Mouse (Mus musculus) lung, adult 2 months (tissue): Measurements from ENCODE around the gene Gpm6a. TPM values are rescaled to one million over a fixed set of nuclear protein-coding genes. Genes with fewer than 3 reads are reported as not detected.

Source experiments
- DNase-seq: peaks from one replicate; pipeline ENCODE4 v3.0.0; 2022
- H3K4me1 ChIP-seq: fragments of 200-500 bp; 2 replicates; pipeline ENCODE4 v1.6.1; 2011; ENCODE audit warnings: low read length; ENCODE audit not compliant: control insufficient read depth, insufficient read depth
- H3K4me3 ChIP-seq: fragments of 200-500 bp; replicated peaks from 2 replicates; pipeline ENCODE3; 2011; ENCODE audit warnings: low read depth, mild to moderate bottlenecking, control low read depth, low read length; ENCODE audit errors: extremely low read depth
- CTCF ChIP-seq: fragments of 200-500 bp; IDR thresholded peaks from 2 replicates; pipeline ENCODE4 v1.5.1; 2011; ENCODE audit warnings: mild to moderate bottlenecking, low read length, control low read depth; ENCODE audit not compliant: insufficient read depth
- POLR2A ChIP-seq: fragments of 200-500 bp; IDR thresholded peaks from 2 replicates; pipeline ENCODE4 v1.6.1; 2011; ENCODE audit warnings: low read depth, mild to moderate bottlenecking, control low read depth, low read length, borderline replicate concordance; ENCODE audit errors: extremely low read depth
- WGBS: fragments of 180-500 bp; shearing (Covaris S2); methylation state at CpG from one replicate; pipeline ENCODE4 v1.1.7; 2018; 5-methylcytosine and 5-hydroxymethylcytosine counted together
- polyA plus RNA-seq: library from polyadenylated mRNA; depleted of rRNA; stranded (reverse); fragments of >200 nt; gene quantifications from 2 replicates; pipeline ENCODE4 v1.2.3, GENCODE M21; 2012

Gpm6a gene
- polyA plus RNA-seq, 1 experiment = 15.6 TPM

DNA sequence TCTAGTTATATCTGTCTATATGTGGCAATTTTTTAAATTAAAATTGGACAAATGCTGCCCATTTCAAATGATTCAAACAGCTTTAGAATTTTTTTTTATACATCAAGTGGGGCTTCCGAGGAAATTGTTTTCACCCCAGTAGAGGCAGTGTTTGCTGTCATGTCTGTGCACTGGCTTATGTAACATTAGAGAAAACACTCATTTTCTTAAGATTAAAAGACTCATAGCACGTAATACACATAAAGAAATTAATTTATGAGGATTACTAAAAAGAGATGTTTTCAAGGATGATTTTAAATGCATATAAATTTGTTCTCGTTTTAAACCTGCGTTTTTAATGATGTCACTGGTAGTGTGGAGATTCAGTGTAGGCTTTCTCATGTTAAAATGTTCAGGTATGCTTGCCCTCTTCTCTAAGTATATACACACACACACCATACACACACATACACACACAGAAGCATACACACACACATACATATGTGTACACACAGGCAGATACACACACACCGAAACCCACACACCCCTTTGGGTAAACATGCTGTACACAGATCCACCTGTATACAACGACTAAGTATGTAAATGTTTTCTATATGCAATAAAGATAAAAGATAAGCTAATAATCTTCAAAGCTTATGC is 1.4 kb downstream of the Gpm6a start:
- no peak for TF ChIP-seq CTCF

DNA sequence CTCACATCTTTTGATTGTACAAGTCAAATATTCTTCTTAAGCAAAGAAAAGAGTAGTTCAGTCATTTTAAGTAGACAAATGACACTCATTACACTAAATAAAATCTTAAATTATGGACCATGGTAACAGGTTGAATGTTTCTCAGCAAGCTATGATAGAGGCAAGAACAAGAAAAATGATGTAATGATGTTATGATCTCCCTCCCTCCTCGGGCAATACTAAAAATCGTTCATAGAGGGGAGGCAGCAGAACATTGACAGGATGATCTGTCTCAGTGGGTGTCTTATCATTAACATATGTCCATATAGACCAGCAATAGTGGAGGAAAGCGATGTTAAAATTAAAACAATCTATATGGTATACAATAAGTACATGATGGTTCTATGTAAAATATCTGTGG is 2.1 kb downstream of the Gpm6a start:
- no peak overlapping the region for H3K4me3 ChIP-seq
- no peak for DNase-seq
- no peaks in the 10 kb centered on the region for H3K4me1 ChIP-seq
- 79% methylated on average over 3 of the region's 3 CpGs for WGBS
- TF ChIP-seq POLR2A = no peak
- TF ChIP-seq CTCF = no peak

More for the DNA sequence above, 1.4 kb downstream of the Gpm6a start:
- 72% methylated on average over 6 of the region's 6 CpGs for WGBS
- H3K4me3 ChIP-seq = no peak overlapping the region
- H3K4me1 ChIP-seq = no peaks in the 10 kb centered on the region
- no peak for DNase-seq

DNA sequence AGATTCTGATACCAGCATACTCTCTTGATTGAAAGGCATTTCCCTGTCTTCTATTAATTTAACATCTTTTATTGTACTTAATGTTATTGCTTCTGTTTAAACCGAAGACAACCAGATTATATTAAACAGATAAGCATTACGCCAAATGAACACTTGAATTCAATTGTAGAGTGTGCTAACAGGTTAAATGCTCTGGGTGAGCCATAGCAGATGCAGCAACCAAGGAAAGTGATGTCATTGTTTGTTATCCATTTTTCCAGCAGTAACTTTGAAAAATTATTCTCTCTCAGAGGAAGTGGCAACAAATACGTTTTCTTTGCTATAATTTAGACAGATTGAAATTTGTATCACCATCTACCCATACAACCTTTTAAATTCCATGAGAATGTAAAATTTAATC is 2.9 kb downstream of the Gpm6a start:
- no peak for TF ChIP-seq CTCF
- no peak for TF ChIP-seq POLR2A
- no peak overlapping the region for H3K4me3 ChIP-seq
- DNase-seq = no peak
- WGBS = 67% methylated on average over 3 of the region's 3 CpGs
- no peaks in the 10 kb centered on the region for H3K4me1 ChIP-seq

DNA sequence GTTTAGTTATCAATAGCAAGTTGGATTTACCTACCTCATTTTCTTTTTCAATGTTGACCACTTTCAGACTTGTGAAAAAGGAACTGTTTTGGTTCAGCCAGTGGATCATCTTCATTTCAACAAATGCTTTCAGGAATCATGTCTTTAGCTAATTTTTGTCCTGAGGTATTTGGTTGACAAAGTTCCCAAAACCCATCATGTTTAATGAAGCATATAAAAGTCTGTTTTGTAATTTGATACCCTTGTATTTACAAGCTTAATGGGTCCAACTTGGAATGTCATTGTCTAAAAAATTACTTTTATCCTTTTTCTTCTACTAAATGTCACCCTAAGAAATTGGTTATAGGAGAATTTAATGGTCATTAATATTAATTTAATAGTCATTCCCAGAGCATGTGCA is 6.9 kb downstream of the Gpm6a start:
- DNase-seq = no peak
- TF ChIP-seq POLR2A = no peak
- no peak for TF ChIP-seq CTCF

DNA sequence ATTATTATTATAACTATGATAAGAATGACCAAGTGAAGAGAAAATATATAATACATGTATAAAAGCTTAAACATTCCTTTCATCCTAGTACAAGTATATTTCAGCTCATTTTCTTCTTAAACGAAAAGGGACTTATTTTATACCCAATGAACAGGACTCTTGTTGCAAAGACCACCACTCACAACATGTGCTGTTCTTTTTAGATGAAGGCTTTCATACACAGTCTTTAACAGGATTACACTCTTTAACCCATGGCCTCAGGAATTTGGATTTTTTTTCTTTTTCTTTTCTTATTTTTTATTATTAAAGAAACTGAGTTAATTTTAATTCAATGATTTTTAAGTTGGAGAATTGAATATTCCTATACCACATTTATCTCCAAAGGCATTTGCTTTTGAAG is 20.4 kb downstream of the Gpm6a start:
- 71% methylated on average over 1 of the region's 1 CpGs for WGBS

More for the DNA sequence above, 6.9 kb downstream of the Gpm6a start:
- Histone ChIP-seq H3K4me3 (no peak overlapping the region), H3K4me1 (no peaks in the 10 kb centered on the region)

DNA sequence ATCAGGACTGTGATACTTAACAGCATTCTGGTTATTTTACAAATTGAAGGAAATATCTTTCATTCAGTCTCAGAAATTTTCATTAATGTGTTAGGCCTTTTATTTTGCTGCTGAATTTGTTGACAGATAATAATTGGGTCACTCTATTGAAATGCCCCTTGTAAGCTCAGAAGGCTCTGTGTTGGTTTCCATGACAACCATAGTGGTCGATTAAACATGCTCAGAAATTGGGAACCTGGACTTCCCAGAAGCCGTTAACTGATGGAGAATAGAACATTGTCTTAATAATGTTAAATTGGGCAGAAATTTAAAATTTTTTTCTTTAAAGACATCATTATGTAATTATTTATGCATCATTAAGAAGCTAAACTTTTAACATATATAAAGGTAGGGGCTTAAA is 20.9 kb downstream of the Gpm6a start:
- whole genome bisulfite sequencing = 63% methylated on average over 2 of the region's 2 CpGs
- no peak for TF ChIP-seq CTCF
- no peak for TF ChIP-seq POLR2A
- Histone ChIP-seq H3K4me3 (no peak overlapping the region), H3K4me1 (no peaks in the 10 kb centered on the region)
- DNase-seq = no peak

More for the DNA sequence above, 20.4 kb downstream of the Gpm6a start:
- TF ChIP-seq CTCF (no peak), POLR2A (no peak)
- Histone ChIP-seq H3K4me1 (no peaks in the 10 kb centered on the region), H3K4me3 (no peak overlapping the region)
- DNase-seq = no peak

DNA sequence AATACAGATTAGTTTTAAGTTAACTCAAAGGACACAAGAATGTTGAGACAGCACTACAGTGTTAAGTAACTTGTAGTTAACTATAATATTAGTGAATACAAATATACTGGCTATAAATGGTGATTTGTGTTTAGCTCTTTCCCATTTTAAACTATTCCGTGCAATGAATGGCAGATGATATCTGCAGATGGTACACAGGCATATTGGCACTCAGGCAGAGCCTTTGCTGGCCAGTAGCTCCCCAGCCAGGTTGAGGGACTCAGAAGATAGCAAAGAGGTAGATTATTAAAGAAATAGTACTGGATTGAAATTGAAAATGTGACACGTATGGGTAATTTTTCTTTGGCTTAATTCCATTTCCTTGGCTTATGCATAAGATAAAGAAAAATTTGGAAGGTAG is 21.3 kb downstream of the Gpm6a start:
- no peak for TF ChIP-seq POLR2A
- TF ChIP-seq CTCF = no peak
- no peak overlapping the region for H3K4me3 ChIP-seq
- DNase-seq = no peak
- WGBS = 85% methylated on average over 2 of the region's 2 CpGs
- no peaks in the 10 kb centered on the region for H3K4me1 ChIP-seq

DNA sequence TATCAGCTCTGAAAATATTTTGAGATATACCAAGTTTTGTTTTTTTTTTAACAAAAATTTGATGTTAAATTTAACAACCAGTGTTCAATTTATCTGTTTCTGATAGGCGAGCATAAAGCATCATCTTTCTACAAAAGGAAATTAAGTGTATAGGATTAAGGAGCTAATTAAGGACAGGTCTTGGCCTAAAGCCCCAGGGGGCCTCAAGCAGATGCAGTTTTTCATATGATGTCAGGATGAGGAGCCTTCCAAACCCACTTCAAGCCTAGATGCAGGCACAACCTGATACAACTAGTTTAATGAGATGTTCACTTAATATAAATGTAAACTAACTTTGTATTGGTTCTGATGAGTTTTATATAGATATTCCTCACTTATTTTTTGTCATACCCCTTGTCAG is 22.0 kb downstream of the Gpm6a start:
- H3K4me3 ChIP-seq = no peak overlapping the region
- no peak for DNase-seq

DNA sequence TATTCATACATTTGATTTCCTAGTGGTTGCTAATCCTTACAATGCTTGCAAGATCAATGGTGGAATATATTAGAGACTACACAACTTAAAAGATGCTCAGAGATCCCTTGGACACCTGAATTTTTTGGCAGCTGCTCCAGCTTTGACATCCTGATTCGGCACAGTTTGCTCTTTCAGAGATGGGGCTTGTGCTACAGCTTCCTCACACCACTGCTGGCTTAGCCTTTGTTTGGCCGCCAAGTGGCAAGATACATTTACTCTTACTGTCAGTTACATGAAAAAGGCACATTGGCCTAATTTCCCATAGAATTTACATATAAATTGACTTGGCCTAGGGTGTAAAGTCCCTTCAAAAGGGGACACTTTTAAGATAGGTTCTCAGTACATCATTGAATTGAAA is 32.1 kb downstream of the Gpm6a start:
- no peak for DNase-seq
- Histone ChIP-seq H3K4me1 (no peaks in the 10 kb centered on the region), H3K4me3 (no peak overlapping the region)
- TF ChIP-seq POLR2A (no peak), CTCF (no peak)
- WGBS = 64% methylated on average over 2 of the region's 2 CpGs

More for the DNA sequence above, 22.0 kb downstream of the Gpm6a start:
- WGBS = 47% methylated on average over 1 of the region's 1 CpGs
- no peak for TF ChIP-seq POLR2A
- TF ChIP-seq CTCF = no peak
- H3K4me1 ChIP-seq = no peaks in the 10 kb centered on the region

DNA sequence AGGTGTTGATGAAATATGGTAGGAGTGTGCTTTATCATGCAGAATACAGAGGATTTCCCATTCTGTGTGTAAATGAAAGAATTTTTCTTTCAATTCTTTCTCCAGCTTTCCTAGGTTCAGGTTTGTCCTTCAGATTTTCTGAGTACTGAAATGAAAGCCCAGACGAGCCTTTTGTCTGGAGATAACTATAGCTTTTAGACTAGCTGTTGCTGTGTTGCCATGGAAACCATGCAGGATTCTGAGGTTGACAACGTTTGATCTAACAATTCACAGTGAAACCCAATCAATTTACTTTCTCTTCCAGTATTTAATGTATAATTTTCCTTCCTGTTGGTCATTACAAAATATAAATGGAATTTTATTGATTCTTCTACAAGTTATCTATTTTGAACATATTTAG is 34.5 kb downstream of the Gpm6a start:
- TF ChIP-seq CTCF (no peak), POLR2A (no peak)
- 13% methylated on average over 2 of the region's 2 CpGs for WGBS
- no peaks in the 10 kb centered on the region for H3K4me1 ChIP-seq
- H3K4me3 ChIP-seq = no peak overlapping the region
- no peak for DNase-seq
